Mouse (Mus musculus): ENCODE data around the gene Chn1.

Chn1 gene

DNA sequence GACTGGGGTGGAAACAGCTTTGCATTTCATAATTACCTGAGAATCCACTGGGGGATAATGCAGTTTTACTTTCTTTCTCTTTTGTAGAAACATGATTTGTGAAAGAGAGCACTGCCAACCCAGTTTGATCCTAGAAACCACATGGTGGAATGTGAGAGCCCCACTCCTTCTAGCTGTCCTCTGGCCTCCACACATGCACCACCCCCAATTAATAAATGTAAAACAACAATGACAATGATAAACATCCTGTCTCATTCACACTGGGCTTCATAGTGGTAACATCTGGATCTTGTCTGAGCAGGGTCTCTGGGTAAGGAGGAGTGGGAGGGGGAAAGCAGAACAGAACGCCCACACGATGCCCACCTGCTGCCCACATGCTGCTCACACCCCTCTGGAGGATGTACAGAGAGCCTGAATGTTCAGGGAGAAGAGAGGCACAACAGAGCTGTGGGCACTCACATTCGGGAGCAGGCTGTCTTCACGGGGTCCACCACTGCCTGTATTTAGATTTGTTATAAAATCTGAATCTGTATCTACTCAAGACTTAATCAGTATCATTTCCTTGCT, 156.6 kb downstream of the Chn1 start:
- DNase-seq = peak; percentile 53

DNA sequence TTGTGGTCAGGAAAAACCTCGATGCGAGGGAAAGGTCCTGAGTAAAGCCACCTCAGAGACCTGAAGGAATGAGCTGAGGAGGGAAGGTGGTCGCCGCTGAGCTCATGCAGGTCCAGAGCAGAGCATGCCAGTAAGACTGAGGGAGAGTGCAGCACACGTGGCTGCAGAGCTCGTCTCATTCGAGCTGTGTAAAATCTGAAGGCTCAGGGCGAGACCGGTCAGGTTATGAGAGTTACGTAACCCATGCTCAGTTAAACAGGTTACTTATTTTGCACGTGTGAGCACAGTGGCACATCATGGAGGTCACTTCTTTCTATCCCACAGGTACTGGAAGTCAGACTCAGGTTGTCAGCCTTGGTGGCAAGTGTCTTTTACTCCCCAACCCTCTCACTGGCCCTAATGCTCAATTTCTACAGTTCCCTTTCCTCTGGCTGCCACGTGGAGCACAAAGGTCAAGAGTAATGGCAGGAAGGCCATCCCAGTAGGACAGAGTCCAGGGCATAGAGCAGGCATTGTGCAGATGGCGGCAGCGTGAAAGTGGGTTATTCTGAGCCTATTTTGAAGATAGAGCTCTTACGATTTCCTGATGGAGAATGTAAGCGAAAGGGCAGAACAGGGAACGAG, 158.6 kb downstream of the Chn1 start:
- peak; percentile 69 for DNase-seq

DNA sequence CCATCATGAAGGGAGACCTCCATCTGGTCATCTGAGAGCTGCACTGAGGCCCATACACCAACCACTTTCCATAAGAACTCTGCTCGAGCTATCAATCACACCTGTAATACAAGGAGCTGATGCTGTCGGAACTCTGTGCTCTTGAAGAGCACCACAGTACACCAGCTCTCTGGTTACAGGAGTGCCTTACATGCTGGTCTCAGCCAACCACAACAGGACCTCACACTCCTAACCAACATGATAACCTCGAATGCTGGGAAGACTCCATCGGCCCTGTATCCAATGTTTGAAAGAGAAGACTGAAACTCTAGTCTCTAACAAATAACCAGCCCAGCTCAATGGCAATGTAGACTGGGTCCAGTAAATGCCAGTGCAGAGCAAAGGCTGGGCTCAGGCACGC, 159.7 kb downstream of the Chn1 start:
- peak; percentile 52 for DNase-seq

DNA sequence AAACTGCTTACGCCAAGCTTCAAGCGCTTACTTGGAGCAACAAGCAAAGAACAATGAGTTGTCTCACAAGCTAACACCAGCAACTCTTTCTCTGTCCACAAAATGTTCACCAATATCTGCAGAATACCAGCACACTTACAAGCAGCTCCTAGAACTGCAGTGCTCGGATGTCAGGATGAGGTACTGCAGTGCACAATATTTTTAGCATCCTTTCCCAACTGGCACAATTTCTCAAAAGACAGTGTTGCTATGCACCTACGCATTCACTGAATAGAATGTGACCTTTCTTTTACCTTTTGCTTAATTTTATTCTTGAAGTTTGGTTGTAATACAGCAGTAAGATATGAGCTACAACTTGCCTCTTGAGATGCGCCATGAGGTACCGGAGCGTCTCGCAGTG, 160.8 kb downstream of the Chn1 start:
- no peak for DNase-seq

DNA sequence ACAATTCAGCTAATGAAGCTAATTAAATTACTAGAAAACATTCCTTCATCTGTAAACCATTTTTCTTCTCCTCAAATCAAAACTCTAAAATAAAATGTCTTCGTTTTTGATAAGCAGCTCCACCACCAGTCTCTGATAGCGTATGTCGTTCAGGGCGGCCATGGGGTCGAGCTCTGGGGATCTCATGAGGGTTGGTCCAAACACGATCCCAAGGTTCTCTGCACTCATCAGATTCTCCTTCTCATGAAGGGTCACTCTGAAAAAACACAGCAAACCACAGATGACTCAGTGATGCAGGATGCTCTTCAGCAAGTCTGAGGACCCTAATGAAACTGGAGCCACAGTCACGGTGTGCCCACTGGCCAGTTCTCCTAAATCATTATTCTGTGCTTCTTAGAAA, 162.2 kb downstream of the Chn1 start:
- DNase-seq = peak; percentile 74

DNA sequence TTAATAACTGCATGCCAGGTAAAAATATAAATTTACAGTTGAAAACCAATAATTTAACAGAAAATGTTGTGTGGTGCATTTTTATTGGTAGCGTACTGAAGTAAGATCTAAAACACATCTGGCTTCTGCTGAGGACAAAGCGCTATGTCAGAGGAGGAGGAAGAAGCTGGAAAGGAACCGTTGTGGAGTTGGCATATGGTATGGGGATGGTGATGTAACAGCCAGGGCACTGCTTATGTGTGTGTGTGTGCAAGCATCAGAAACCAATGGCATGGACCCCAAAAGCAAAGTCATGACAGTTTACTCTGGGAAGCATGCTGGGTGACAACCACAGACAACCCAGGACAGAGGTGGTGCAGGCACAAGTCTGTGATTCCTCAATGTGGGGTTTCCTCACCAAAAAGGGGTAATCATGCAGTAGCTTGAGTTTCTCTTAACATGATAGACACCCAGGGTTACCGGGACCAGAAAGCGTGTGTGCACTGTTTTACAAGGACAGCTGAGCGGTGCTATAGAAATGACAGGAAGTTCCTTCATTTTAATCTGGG, 162.7 kb downstream of the Chn1 start:
- DNase-seq = peak; percentile 59

DNA sequence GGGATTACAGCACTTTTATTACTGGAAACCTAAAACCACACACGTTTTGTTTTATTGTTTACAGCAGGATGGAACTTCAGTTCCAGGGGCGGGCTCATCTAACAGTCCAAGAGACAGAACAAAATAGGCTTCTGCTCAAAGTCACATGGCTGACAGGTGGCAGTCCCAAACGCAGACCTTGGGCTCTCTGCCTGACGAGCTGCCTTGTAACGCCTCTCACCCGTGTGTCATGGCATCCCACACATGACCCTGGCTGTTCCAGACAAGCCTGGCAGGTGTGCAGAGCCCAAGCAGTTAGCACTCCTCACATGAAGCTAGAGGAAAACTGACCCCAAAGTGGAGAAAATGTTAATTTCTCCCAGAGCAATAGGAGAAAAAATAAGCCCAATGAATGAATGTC, 163.3 kb downstream of the Chn1 start:
- no peak for DNase-seq

DNA sequence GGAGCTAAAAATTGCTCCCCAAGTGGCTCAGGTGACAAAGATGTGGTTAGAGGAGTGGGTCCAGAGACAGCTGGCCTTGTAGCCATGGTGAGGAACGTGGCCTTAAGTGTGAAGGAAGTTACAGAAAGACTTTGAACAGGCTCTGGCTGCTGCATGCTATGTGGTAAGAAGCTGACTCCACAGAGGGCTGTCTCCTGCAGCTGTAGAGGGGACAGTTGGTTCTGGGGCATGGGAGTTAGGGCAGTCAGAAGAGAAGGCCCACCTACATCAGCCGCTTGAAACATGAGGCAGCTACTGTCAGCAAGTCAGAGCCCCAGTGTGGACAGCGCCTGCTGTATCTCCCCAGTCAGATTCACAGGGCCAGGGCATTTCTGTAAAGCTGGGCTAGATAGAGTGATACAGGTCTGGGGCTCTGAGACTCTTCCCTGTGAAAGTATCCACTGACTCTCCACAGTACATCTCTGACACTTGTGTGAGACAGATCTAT, 165.4 kb downstream of the Chn1 start:
- DNase-seq = peak; percentile 68

DNA sequence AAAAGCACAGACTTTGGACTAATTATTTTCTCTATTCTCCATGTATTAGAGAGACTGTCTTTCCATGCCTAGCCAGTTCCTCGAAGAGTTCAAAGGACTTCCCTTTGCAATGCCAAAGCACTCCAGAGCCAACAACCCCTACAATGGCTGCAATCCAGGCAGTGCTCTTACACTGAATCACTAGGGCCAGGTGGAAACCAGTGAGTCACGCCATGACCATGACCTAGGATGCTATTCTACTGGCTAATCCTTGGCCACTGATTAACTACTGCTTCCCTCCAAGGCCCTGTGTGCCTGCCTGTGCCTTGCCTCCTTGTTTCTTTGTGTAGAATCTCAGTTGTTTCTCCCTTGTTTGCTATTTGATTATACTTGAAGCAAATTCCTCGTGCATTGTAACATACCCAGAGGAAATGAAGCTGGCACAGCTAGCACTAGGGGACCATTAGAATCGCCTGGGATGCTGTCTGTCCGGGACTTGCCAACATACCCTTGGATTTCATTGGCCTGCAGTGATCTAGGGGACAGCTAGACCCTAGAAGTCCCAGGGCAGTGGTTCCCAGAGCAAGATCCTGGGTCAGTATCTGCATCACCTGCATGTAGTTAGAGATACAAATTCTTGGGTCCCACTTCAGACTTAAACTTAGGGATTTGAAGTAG, 166.0 kb downstream of the Chn1 start:
- DNase-seq = peak; percentile 88

DNA sequence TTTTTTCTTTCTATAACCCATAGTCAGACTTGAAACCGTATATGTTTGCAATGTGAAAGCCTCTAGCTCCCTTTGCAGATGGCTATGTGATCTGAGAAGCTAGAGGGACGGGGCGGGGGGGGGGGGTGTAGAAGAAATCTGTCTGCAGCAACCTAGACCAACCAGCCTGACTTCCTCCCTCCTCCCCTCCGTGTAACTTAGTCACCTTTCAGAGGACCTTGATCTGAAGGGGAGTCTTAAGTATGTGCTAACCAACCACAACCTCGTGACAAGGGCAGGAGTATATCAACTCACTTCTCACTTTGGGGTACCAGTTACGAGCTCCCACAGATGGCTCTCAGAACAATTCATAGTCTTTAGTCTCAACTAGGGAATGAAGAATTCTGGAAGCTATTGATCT, 166.8 kb downstream of the Chn1 start:
- DNase-seq = peak; percentile 73

DNA sequence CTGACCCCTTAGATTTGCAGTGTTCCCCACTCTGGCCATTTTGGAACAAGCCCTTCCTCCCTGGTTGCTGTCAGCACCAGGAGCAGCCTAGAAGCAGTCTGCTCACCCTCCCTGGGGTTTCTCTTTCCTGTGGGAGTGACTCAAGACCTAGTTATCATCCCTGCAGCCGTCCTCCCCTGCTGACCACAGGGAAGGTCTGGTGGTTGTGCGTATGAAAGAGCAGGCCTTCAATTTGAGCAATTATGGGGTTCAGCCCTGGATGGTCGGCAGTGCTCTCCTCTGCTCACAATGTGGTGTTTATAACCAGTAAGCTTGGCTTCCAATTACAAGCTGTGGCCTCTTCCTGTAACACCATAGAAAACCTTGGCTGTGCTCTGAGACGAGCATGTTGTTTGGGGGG, 167.5 kb downstream of the Chn1 start:
- DNase-seq = peak; percentile 94

DNA sequence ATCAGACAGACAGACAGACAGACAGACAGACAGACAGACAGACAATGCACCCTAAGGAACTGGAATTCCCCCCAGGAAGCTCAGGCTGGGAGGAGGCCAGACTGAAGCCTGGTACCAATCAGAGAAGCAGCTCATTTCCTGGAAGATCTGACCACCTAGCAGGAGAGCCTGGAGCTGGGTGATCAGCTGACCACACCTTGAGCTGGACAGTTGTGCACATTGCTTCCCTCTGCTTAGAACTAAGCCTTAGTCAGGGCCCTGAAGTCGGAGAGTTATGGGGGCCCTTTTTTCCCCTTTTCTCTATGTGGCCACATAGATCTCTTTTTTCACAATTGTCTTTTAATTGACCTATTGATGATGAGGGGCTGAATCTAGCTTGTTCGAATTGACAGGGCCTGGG, 168.0 kb downstream of the Chn1 start:
- peak; percentile 79 for DNase-seq

DNA sequence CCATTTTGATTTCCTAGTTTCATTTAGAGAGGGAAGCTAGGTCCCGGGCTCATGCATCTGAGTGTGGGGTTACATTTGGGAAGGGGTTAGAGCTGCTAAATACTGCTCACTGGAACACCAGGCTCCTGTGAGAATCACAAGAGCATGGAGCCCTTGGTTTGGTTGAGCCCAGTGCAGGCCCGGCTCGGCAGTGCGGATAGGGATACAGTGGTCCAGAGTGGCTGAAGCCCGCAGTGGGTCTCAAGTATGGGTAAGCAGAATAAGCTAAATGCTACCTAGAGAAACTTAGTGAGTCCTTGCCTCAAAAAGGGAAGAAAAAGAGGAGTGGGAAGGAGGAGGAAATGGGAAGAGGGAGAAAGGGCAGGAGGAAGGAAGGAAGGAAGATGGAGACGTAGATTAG, 168.5 kb downstream of the Chn1 start:
- peak; percentile 61 for DNase-seq

DNA sequence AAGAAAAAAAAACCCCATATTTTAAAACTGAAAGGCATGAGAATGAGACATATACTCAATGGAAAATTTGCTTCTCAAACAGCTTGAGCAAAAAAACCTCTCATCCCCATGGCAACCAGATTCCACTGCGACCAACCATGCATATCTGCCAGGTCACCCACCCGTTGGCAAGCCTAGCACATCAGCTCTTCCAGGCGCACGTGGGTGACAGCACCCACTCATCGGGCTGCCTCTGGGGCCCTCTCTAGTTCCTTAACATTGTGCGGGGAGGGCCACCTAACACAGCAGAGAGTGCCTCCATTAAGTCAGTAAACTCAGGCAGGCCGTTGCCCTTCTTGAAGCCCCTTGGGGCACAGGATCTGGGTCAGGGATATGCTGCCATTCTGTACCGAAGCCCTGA, 170.1 kb downstream of the Chn1 start:
- DNase-seq = peak; percentile 72

DNA sequence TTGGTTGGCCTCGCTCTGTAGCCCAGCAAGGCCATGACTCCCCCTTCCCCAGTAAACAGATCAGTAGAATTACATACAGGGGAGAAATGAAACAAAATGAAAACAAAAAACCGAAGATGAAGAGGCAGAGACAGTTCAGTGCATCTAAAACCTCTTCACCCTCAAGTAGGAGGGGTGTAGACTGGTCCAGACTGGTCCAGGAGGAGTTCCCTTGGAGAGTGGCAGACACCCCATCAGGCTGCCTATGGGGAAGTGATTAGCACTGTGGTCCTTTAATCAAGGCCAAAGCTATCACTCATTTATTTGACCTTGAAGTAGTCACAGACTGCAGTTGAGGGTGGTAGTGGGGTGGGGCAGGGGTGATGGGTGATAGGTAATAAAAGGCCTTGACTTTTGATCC, 170.6 kb downstream of the Chn1 start:
- peak; percentile 66 for DNase-seq

DNA sequence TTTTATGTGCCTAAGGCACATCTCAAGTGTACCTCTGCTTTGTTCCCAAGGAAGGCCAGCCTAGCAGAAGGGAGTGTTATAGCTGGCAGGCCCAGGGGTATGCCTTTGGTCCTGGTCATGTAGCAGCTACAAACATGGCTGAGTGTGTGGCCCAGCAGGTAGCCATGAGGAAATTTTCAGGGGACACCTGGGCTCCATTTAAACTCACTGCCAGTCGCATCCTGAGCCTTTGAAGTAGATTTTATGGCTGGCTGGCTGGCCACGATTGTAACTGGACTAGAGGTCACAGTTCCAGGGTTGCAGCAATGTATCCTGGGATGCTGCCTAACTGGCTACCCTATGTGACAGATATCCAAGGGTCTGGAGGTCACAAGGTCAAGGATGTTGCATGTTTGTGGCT, 174.5 kb downstream of the Chn1 start:
- no peak for DNase-seq

DNA sequence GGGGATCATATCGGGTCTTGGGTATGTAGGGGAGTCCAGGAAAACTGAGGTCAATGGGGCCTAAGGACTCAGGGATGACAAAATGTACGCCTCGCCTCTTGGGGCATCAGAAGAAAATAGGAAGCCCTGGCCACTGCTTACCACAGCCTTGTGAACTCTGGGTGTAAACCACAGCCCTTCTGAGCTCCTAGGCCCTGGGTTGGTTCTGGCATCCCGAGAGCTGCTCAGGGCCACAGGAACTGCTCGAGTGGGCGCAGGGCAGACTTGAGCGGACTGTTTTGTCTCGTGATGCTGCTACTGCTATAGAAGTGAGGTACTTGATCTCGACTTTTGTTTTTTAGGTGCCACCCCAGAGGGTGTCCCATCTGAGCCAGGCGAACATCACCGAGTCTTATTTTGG, 177.4 kb downstream of the Chn1 start:
- peak; percentile 83 for DNase-seq

DNA sequence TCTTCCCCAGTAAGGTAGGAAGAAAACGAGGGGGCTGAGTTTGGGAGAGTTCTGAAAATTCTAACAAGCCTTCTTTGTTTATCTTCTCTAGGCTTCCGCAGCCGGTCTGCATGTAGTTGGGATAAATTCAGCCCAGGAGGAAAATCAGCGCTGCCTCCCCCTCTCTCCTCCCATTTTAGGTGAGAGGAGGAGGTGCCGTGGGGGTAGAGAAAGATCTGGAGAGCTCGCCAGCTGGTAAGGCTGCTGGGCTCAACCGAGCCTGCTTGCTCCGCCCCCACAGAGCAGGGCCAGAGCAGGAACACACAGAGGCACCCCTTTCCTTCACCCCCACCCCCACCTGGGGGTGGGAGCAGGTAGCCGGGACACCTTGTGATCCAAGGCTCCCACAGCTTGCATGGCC, 178.4 kb downstream of the Chn1 start:
- DNase-seq = peak; percentile 91

DNA sequence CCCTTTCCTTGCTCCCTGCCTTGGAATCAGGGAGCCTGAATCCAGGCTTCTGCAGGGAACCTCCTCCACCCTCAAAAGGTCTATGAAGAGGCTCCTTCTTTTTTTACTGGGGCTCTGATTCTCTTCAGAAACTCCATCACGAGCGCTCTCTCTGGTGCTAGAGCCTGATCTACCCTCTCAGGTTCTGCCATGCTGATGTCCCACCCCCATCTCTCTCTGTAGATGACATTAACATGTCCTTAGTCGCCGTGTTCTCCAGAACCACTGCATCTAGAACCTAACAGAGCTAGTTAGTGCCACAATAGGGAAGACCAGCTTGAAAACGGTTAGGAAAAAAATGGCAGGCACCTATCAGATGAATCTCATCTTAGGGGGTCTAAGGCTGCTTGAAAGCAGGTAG, 178.8 kb downstream of the Chn1 start:
- no peak for DNase-seq

DNA sequence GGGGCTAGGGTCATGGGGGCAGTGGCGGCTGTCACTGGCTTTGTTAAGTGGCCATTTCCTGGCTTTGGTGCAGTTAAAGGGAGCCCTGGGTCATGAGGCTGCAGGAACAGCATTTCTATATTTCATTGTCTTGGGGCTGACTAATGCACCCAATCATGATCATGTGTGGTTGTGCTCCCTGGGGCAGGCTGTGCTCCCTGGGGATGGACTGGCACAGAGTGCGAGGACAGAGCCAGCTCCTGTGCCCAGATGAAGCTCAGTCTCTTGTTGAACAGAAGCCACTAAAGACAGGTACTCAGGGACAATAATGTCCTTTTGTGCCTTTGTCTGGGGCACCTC, 182.1 kb downstream of the Chn1 start:
- DNase-seq = no peak

DNA sequence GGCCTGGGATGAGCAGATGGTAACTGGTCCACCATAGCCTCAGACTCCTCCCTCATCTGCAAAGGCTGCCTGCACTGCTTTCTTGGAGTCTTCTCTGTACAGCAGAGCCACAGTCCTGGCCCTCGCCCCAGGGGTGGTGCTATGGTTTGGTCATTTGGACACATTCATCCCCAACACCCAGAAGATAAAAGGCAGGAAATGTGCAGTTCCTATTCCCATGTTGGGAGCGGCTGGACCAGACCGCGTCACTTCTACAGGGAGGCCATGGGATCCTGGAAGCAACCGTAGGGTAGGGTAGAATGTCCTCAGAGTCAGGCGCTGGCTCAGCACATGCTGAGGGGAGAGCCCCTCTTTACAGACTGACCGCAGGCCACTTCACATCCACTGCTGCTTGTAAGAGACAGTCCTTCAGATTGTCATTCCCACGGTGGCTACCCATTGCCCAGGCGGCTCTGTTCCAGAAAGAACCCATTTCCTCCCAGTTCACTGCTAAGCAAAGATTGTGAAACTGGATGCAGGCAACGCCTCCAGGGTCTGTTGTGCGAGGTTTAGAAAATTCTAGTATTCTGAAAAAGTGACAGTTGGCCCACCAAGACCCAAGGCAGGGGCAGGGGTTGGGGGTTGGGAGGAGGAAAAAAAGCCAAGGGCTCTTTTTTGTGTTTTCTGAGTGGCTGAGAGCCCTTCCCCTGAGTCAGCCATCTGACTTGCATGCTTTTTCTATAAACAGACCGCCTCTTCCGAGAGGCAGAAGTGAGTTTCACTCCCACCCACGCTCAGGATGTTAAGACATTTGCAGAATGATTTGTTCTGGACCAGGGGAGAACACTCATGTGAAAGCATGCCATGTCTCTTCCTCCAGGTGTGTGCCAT, 182.7 kb downstream of the Chn1 start:
- DNase-seq = peak; percentile 99

DNA sequence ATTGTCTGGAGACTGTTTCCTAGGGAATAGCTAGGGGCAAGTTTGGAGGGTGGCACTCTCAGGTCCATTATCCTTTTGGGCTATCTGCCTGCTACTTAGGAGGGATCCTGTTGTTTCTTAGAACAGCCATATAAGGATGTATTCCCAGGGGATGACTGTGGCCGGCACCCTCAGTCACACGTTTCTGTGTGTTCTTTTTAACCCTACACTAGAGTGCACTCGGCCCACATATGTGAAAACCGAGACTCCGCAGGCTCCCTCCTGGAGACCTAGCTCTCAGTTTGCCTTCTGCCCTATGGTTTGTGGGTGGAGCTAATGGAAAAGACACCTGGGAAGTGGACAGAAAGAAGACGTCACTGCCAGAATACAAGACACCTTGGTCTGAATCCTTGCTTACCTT, 183.9 kb downstream of the Chn1 start:
- no peak for DNase-seq

DNA sequence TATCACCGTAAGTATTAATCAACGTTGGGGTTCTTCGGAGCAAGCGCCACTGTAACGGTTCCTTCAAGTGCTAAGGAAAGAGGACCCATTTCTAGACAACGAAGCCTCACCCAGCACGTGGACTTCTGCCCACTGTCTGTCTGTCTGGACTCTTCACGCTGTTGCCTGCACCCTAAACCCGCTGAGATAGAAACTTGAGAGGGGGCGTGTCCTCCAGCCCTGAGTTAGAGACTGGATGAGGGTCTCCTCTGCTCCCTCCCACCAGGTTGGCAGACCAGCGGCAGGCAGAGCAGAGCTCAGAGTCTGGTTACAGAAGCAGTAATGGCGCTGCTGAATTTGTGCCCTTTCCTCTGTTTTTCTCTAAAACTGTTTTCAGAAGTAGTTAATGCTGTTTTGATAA, 185.0 kb downstream of the Chn1 start:
- DNase-seq = no peak

Data from heart, adult 11 months (tissue).